Mouse (Mus musculus) CH12.LX (cell line): ENCODE measurements around the gene Tmem238l. TPM values are rescaled to one million over a fixed set of nuclear protein-coding genes. Genes with fewer than 3 reads are reported as not detected.

Experiments
- DNase-seq: peaks from one replicate; pipeline ENCODE4 v3.0.0-alpha.2; 2013; ENCODE audit errors: extremely low read depth
- H3K27ac ChIP-seq: 2 replicates; pipeline ENCODE4 v1.5.1; 2012; ENCODE audit warnings: low read depth, mild to moderate bottlenecking, control low read depth, moderate library complexity; ENCODE audit not compliant: insufficient read depth
- H3K27me3 ChIP-seq: replicated peaks from 2 replicates; pipeline ENCODE3; 2012; ENCODE audit warnings: inconsistent platforms
- H3K36me3 ChIP-seq, 2 experiments: replicated peaks in 1 of 2; 2 replicates each; pipeline versions ENCODE3 to v1.6.1; 2012; ENCODE audit warnings: inconsistent platforms in 1 of 2, low read length in 1 of 2, mild to moderate bottlenecking in 1 of 2, mixed read lengths in 1 of 2, moderate library complexity in 1 of 2; ENCODE audit not compliant: control insufficient read depth in 1 of 2, insufficient read depth in 1 of 2
- H3K4me1 ChIP-seq, 2 experiments: 2 replicates each; pipeline ENCODE4 v1.6.1; 2012; ENCODE audit warnings: inconsistent platforms in 1 of 2, moderate library complexity in 1 of 2; ENCODE audit not compliant: insufficient read depth in 2 of 2, control insufficient read depth in 1 of 2
- H3K4me2 ChIP-seq: 2 replicates; pipeline ENCODE4 v1.6.1; 2012; ENCODE audit warnings: low read depth, mild to moderate bottlenecking, control low read depth; ENCODE audit not compliant: poor library complexity, insufficient read depth, severe bottlenecking
- H3K4me3 ChIP-seq, 3 experiments: fragments of 150-350 bp in 1 of 3; sonication (generic) in 1 of 3; replicated peaks in 1 of 3; 2 replicates each; pipeline versions ENCODE3 to v1.5.1; 2011 to 2012; ENCODE audit warnings: low read depth in 2 of 3, low read length in 2 of 3, mild to moderate bottlenecking in 2 of 3, moderate library complexity in 2 of 3, control low read depth in 1 of 3, improper control_type of control experiment in 1 of 3, inconsistent platforms in 1 of 3, mixed read lengths in 1 of 3; ENCODE audit not compliant: poor library complexity in 1 of 3
- H3K79me2 ChIP-seq: replicated peaks from 2 replicates; pipeline ENCODE4 v1.6.1; 2012; ENCODE audit warnings: mild to moderate bottlenecking, moderate library complexity; ENCODE audit not compliant: control insufficient read depth, poor library complexity, insufficient read depth, severe bottlenecking; ENCODE audit errors: extremely low read depth
- H3K9ac ChIP-seq: 2 replicates; pipeline ENCODE4 v1.6.1; 2012; ENCODE audit warnings: low read depth, mild to moderate bottlenecking, control low read depth, moderate library complexity; ENCODE audit not compliant: insufficient read depth
- H3K9me3 ChIP-seq: replicated peaks from 2 replicates; pipeline ENCODE3; 2012; ENCODE audit warnings: low read length, inconsistent platforms, mixed read lengths
- CHD1 ChIP-seq: IDR thresholded peaks from 2 replicates; pipeline ENCODE4 v1.6.1; 2012; ENCODE audit warnings: low read depth, low read length, improper control_type of control experiment, inconsistent platforms
- CHD2 ChIP-seq: IDR thresholded peaks from 2 replicates; pipeline ENCODE4 v1.6.1; 2011; ENCODE audit warnings: low read length, improper control_type of control experiment
- CTCF ChIP-seq, 2 experiments: IDR thresholded peaks in 1 of 2; conservative IDR thresholded peaks in 1 of 2; 2 replicates each; pipeline ENCODE4 v1.5.1; 2011 to 2012; ENCODE audit warnings: low read depth in 2 of 2, low read length in 2 of 2, improper control_type of control experiment in 1 of 2, inconsistent platforms in 1 of 2, mild to moderate bottlenecking in 1 of 2, moderate library complexity in 1 of 2
- ELF1 ChIP-seq: IDR thresholded peaks from 2 replicates; pipeline ENCODE4 v1.6.1; 2014; ENCODE audit warnings: low read depth, mild to moderate bottlenecking, inconsistent platforms, low read length, improper control_type of control experiment
- EP300 ChIP-seq: IDR thresholded peaks from 2 replicates; pipeline ENCODE4 v1.6.1; 2011; ENCODE audit warnings: low read length, improper control_type of control experiment
- IRF4 ChIP-seq: IDR thresholded peaks from 2 replicates; pipeline ENCODE4 v1.6.1; 2014; ENCODE audit warnings: low read depth, mild to moderate bottlenecking, inconsistent platforms, low read length, improper control_type of control experiment
- JUND ChIP-seq: conservative IDR thresholded peaks from 2 replicates; pipeline ENCODE4 v1.6.1; 2011; ENCODE audit warnings: low read depth, low read length, improper control_type of control experiment
- MAX ChIP-seq: IDR thresholded peaks from 2 replicates; pipeline ENCODE4 v1.6.1; 2011; ENCODE audit warnings: low read length, improper control_type of control experiment
- MAZ ChIP-seq: IDR thresholded peaks from 2 replicates; pipeline ENCODE4 v1.6.1; 2012; ENCODE audit warnings: low read depth, mild to moderate bottlenecking, inconsistent platforms, low read length, improper control_type of control experiment, moderate library complexity
- MEF2A ChIP-seq: IDR thresholded peaks from 2 replicates; pipeline ENCODE4 v1.6.1; 2014; ENCODE audit warnings: low read depth, mild to moderate bottlenecking, inconsistent platforms, low read length, improper control_type of control experiment, borderline replicate concordance
- MXI1 ChIP-seq: IDR thresholded peaks from 2 replicates; pipeline ENCODE4 v1.6.1; 2011; ENCODE audit warnings: mild to moderate bottlenecking, low read depth, low read length, improper control_type of control experiment
- MYC ChIP-seq: IDR thresholded peaks from 2 replicates; pipeline ENCODE4 v1.6.1; 2011; ENCODE audit warnings: low read depth, mild to moderate bottlenecking, improper control_type of control experiment, low read length
- NELFE ChIP-seq: IDR thresholded peaks from 2 replicates; pipeline ENCODE4 v1.6.1; 2011; ENCODE audit warnings: low read depth, low read length, improper control_type of control experiment
- NRF1 ChIP-seq: IDR thresholded peaks from 2 replicates; pipeline ENCODE4 v1.6.1; 2014; ENCODE audit warnings: low read depth, mild to moderate bottlenecking, inconsistent platforms, low read length, improper control_type of control experiment, moderate library complexity
- PAX5 ChIP-seq: IDR thresholded peaks from 2 replicates; pipeline ENCODE4 v1.6.1; 2012; ENCODE audit warnings: low read length, inconsistent platforms, mixed read lengths
- POLR2A ChIP-seq: IDR thresholded peaks from 2 replicates; pipeline ENCODE4 v1.6.1; 2011; ENCODE audit warnings: low read depth, mild to moderate bottlenecking, improper control_type of control experiment, low read length
- POLR2AphosphoS2 ChIP-seq: IDR thresholded peaks from 2 replicates; pipeline ENCODE4 v1.6.1; 2011; ENCODE audit warnings: low read depth, low read length, improper control_type of control experiment
- RAD21 ChIP-seq: IDR thresholded peaks from 2 replicates; pipeline ENCODE4 v1.6.1; 2011; ENCODE audit warnings: low read depth, mild to moderate bottlenecking, low read length, improper control_type of control experiment, moderate library complexity
- RCOR1 ChIP-seq: conservative IDR thresholded peaks from 2 replicates; pipeline ENCODE4 v1.6.1; 2012; ENCODE audit warnings: low read depth, mild to moderate bottlenecking, inconsistent platforms, low read length, improper control_type of control experiment
- SMC3 ChIP-seq: IDR thresholded peaks from 2 replicates; pipeline ENCODE4 v1.6.1; 2011; ENCODE audit warnings: low read depth, low read length, improper control_type of control experiment
- TBP ChIP-seq: conservative IDR thresholded peaks from 2 replicates; pipeline ENCODE4 v1.6.1; 2011; ENCODE audit warnings: low read depth, low read length, improper control_type of control experiment
- TCF12 ChIP-seq: IDR thresholded peaks from 2 replicates; pipeline ENCODE4 v1.6.1; 2014; ENCODE audit warnings: low read depth, mild to moderate bottlenecking, inconsistent platforms, low read length, improper control_type of control experiment
- UBTF ChIP-seq: IDR thresholded peaks from 2 replicates; pipeline ENCODE4 v1.6.1; 2012; ENCODE audit warnings: low read depth, mild to moderate bottlenecking, inconsistent platforms, low read length, improper control_type of control experiment, moderate library complexity
- USF1 ChIP-seq: IDR thresholded peaks from 2 replicates; pipeline ENCODE4 v1.6.1; 2014; ENCODE audit warnings: low read depth, mild to moderate bottlenecking, inconsistent platforms, low read length, improper control_type of control experiment
- USF2 ChIP-seq: conservative IDR thresholded peaks from 2 replicates; pipeline ENCODE4 v1.6.1; 2011; ENCODE audit warnings: low read depth, low read length, improper control_type of control experiment
- ZC3H11A ChIP-seq: IDR thresholded peaks from 2 replicates; pipeline ENCODE4 v1.6.1; 2012; ENCODE audit warnings: low read depth, mild to moderate bottlenecking, inconsistent platforms, low read length, improper control_type of control experiment
- ZMIZ1 ChIP-seq: IDR thresholded peaks from 2 replicates; pipeline ENCODE4 v1.6.1; 2012; ENCODE audit warnings: low read depth, mild to moderate bottlenecking, inconsistent platforms, low read length, improper control_type of control experiment
- ZNF384 ChIP-seq: IDR thresholded peaks from 2 replicates; pipeline ENCODE4 v1.6.1; 2012; ENCODE audit warnings: low read depth, low read length, improper control_type of control experiment, inconsistent platforms
- dilution Hi-C: fragments of 300-500 bp; cut with MboI; formaldehyde crosslinking; loops from 2 replicates; pipeline ENCODE4 v1.14.3; 2020; ENCODE audit warnings: low sequenced_read_pairs; ENCODE audit not compliant: extremely low pct_unique_long_range_greater_than_20kb, extremely low pct_ligation_motif_present
- in situ Hi-C: fragments of 300-500 bp; cut with MboI; formaldehyde crosslinking; loops from 3 replicates; pipeline ENCODE4 v1.14.3; 2019; ENCODE audit warnings: low sequenced_read_pairs, low pct_ligation_motif_present, low pct_unique_long_range_greater_than_20kb, mixed read lengths
- polyA plus RNA-seq: library from polyadenylated mRNA; unstranded; fragments of >175 nt; gene quantifications from 2 replicates; pipeline ENCODE4 v1.2.1, GENCODE M21; 2012; ENCODE audit warnings: low read depth; ENCODE audit not compliant: insufficient read length
- total RNA-seq, 2 experiments: library from RNA; depleted of rRNA; stranded (reverse); fragments of 300-350 nt in 1 of 2; fragments of >200 nt in 1 of 2; gene quantifications; 2 replicates each; pipeline ENCODE4 v1.2.3; 2012 to 2014

Gene Tmem238l
- total and polyA plus RNA-seq, 3 experiments = not detected

DNA sequence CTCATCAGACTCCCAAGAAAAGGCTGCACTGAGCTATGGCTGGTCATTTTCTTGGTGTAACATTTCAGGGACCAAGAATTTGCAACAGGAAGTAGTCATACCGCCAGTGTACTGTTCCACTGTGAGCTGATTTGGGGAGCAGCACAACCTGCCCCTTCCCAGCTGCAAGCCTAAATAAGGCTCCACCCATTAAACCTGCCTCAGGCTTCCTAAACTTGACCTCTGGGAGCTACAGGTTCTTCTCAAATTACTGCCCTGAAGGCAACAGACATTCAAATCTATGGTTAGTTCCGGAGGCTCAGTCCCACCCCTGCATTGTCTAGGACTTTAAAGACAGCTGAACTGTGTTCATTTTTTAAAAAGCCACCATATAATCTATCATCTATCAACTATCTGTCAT is 36.4 kb upstream of the Tmem238l start:
- H3K27me3 ChIP-seq = peaks cover 67% of the 10 kb centered on the region
- no peak overlapping the region for H3K4me3 ChIP-seq
- no peaks in the 10 kb centered on the region for H3K79me2 ChIP-seq
- no peaks in the 10 kb centered on the region for H3K36me3 ChIP-seq
- H3K4me1 ChIP-seq = no peaks in the 10 kb centered on the region; a peak in 1 of 4 replicates
- no peak for DNase-seq
- in situ Hi-C loops (loop anchor here (5.0 to 25.0 kb wide), 2 partner anchors 62 to 417 kb away; no protein-coding TSS in a partner anchor), dilution Hi-C loops (no loop called here)
- H3K9me3 ChIP-seq = no peaks in the 10 kb centered on the region
- H3K27ac ChIP-seq = no peak overlapping the region
- TF ChIP-seq MEF2A = no peak
- TF ChIP-seq CHD1 = no peak
- TF ChIP-seq MAZ = no peak
- TF ChIP-seq USF2 = no peak
- no peak for TF ChIP-seq MXI1
- no peak for TF ChIP-seq NELFE
- TF ChIP-seq POLR2A = no peak
- TF ChIP-seq RAD21 = no peak
- no peak for TF ChIP-seq POLR2AphosphoS2
- no peak for TF ChIP-seq MAX
- no peak for TF ChIP-seq CTCF (conservative IDR thresholded peaks at IDR 0.05 in 1 of 2, IDR thresholded peaks at IDR 0.05 in 1 of 2; ENCODE audit: low read depth in 2 of 2, low read length in 2 of 2)
- no peak for TF ChIP-seq RCOR1
- no peak for TF ChIP-seq UBTF
- no peak for TF ChIP-seq NRF1
- TF ChIP-seq ELF1 = no peak
- no peak overlapping the region for H3K9ac ChIP-seq
- no peak overlapping the region for H3K4me2 ChIP-seq

DNA sequence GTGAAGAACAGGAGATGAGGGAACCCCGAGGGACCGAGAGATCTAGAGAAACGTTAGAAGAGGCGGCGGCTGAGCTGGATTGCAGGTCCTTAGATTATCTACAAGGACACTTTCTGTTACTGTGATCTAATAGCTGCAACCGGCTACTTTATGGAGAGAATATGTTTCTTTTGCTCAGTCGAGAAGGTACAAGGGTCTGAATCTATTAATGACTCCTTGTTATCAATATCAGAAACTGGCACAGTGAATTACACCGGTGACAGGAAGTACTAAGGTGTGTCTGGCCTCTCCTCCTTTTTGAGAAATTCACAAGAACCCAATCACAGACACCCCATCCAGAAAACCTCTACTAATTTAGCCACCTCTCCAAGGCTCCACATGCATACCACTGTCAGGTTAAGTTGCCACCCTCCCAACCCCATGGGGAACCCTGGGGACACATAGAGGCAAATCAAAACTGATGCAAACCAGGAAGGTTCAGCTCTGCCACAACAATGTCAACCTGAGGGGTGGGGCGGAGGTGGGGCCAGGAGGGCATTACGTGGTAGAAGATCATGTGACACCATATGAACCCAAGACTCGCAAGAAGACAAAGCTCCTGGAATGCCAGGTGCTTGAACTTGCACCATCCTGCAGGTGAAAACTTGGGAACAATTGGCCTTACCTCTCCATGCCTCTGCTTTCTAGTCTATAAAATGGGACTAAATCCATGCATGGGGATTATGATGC is 32.2 kb upstream of the Tmem238l start:
- Histone ChIP-seq H3K9ac (no peak overlapping the region), H3K4me1 (no peaks in the 10 kb centered on the region; a peak in 1 of 4 replicates), H3K9me3 (no peaks in the 10 kb centered on the region)
- dilution Hi-C loops = no loop called here
- DNase-seq = no peak
- TF ChIP-seq ZC3H11A (no peak), CHD2 (no peak), IRF4 (no peak), ELF1 (no peak), CHD1 (no peak), MEF2A (no peak), ZNF384 (no peak), SMC3 (no peak), MXI1 (no peak), USF1 (no peak), TBP (no peak), JUND (no peak), POLR2AphosphoS2 (no peak), MYC (no peak), PAX5 (no peak), ZMIZ1 (no peak), EP300 (no peak), NRF1 (no peak), TCF12 (no peak)
- TF ChIP-seq, all 38 proteins: peak for 0
- in situ Hi-C loops = loop anchor here (5.0 to 25.0 kb wide), 2 partner anchors 58 to 413 kb away; no protein-coding TSS in a partner anchor
- H3K27me3 ChIP-seq = peaks cover 74% of the 10 kb centered on the region
- no peaks in the 10 kb centered on the region for H3K79me2 ChIP-seq
- H3K4me2 ChIP-seq = no peak overlapping the region
- no peak overlapping the region for H3K27ac ChIP-seq
- no peaks in the 10 kb centered on the region for H3K36me3 ChIP-seq
- H3K4me3 ChIP-seq = no peak overlapping the region
